Mouse (Mus musculus) heart, embryonic 11.5 days (tissue): ENCODE results near the gene Ramp2. TPM values are rescaled to one million over a fixed set of nuclear protein-coding genes. Genes with fewer than 3 reads are reported as not detected.

Source experiments
- ATAC-seq: fragments of 200-750 bp; cut with Nextera tagmentation; replicated peaks from 2 replicates; pipeline ENCODE4 v1.8.0; 2017; ENCODE audit warnings: moderate library complexity; ENCODE audit not compliant: insufficient number of reproducible peaks, low FRiP score, low TSS enrichment
- H3K27ac ChIP-seq: fragments of 300-500 bp; sonication (generic); 2 replicates; pipeline ENCODE4 v1.5.1; 2014; ENCODE audit warnings: mild to moderate bottlenecking, low read depth, low read length
- H3K27me3 ChIP-seq: fragments of 300-500 bp; sonication (generic); 2 replicates; pipeline ENCODE4 v1.6.1; 2014; ENCODE audit warnings: mild to moderate bottlenecking, low read length, mixed read lengths; ENCODE audit not compliant: control insufficient read depth, insufficient read depth
- H3K36me3 ChIP-seq: fragments of 300-500 bp; sonication (generic); 2 replicates; pipeline ENCODE4 v1.6.1; 2014; ENCODE audit warnings: mild to moderate bottlenecking, low read length, moderate library complexity, mixed read lengths; ENCODE audit not compliant: control insufficient read depth, insufficient read depth
- H3K4me1 ChIP-seq: fragments of 300-500 bp; sonication (generic); 2 replicates; pipeline ENCODE4 v1.6.1; 2014; ENCODE audit warnings: low read length; ENCODE audit not compliant: control insufficient read depth, insufficient read depth
- H3K4me2 ChIP-seq: fragments of 300-500 bp; sonication (generic); 2 replicates; pipeline ENCODE4 v1.6.1; 2014; ENCODE audit warnings: mild to moderate bottlenecking, moderate library complexity
- H3K4me3 ChIP-seq: fragments of 300-500 bp; sonication (generic); 2 replicates; pipeline ENCODE4 v1.5.1; 2014; ENCODE audit warnings: low read depth, low read length
- H3K9ac ChIP-seq: fragments of 300-500 bp; sonication (generic); 2 replicates; pipeline ENCODE4 v1.6.1; 2014; ENCODE audit warnings: mild to moderate bottlenecking, low read depth, low read length, moderate library complexity
- H3K9me3 ChIP-seq: fragments of 300-500 bp; sonication (generic); replicated peaks from 2 replicates; pipeline ENCODE4 v1.6.1; 2016; ENCODE audit warnings: low read length; ENCODE audit not compliant: control insufficient read depth
- WGBS: fragments of 180-500 bp; shearing (Covaris S2); extraction: QIAGEN DNeasy Blood & Tissue Kit; methylation state at CpG from one replicate; pipeline ENCODE4 v1.1.7; 2014; ENCODE audit not compliant: insufficient replicate concordance; 5-methylcytosine and 5-hydroxymethylcytosine counted together
- polyA plus RNA-seq: library from polyadenylated mRNA; unstranded; fragments of >200 nt; fragmentation: Nextera tagmentation; extraction: Ambion mirVana; gene quantifications from 2 replicates; pipeline ENCODE4 v1.2.1, GENCODE M21; 2014

Ramp2 gene
- polyA plus RNA-seq, 1 experiment from 2014 or later, result 232 TPM

DNA sequence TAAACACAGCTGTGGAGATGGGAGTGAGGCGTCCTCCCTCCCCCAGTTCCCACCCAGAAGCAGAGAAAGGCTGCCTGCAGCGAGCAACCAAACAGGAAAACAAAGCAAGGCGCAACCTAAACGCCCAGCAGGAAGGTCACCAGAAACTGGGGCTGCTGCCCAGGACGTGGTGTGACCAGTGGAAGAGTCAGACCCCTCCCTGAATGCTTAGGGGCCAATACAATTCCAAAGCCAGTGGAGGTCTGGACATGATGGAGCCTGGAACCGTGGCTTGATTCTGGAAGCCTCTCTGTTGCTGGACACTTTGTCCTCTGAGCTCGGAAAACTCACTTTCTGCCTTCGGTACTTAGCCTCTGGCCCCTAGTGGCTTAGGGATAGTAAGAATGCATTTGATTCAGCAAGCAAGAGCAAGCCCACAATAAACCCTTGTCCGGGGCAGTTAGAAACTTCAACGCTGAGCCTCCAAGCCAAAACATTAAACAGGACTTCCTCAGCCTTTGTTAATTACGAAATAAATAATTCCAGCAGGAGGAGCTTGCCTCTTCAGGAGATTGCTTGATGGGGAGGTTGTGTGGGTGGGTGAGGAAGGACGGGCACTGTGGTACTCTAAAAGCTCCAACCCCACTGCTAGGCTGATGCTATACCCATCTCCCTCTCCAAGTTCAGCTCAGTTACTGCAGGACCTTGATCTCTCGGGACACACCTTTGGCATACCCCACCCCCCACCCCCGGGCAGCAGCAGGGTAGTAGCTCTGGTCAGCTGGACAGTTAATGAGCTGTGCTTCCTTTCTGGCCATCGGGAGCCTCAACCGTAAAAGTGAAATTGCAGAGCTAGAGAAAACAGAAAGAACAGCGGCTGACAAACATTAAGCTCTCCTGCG lies 14.6 kb upstream of the Ramp2 start:
- no peaks in the 10 kb centered on the region for H3K36me3 ChIP-seq
- H3K4me1 ChIP-seq, result peaks cover 8% of the 10 kb centered on the region
- H3K27ac ChIP-seq, result peak overlapping the region; percentile 92
- 0 out of 2 replicates have a peak, but pooled peaks have one; percentile 27 for ATAC-seq
- 9% methylated on average over 18 of the region's 18 CpGs for WGBS
- H3K4me3 ChIP-seq, result 0 out of 2 replicates have a peak overlapping the region, but pooled peaks have one; percentile 8
- H3K4me2 ChIP-seq, result peak overlapping the region; percentile 53
- 0 out of 2 replicates have a peak, but pooled peaks cover 4% of the 10 kb centered on the region for H3K27me3 ChIP-seq
- H3K9ac ChIP-seq, result peak overlapping the region; percentile 16
- no peaks in the 10 kb centered on the region for H3K9me3 ChIP-seq

DNA sequence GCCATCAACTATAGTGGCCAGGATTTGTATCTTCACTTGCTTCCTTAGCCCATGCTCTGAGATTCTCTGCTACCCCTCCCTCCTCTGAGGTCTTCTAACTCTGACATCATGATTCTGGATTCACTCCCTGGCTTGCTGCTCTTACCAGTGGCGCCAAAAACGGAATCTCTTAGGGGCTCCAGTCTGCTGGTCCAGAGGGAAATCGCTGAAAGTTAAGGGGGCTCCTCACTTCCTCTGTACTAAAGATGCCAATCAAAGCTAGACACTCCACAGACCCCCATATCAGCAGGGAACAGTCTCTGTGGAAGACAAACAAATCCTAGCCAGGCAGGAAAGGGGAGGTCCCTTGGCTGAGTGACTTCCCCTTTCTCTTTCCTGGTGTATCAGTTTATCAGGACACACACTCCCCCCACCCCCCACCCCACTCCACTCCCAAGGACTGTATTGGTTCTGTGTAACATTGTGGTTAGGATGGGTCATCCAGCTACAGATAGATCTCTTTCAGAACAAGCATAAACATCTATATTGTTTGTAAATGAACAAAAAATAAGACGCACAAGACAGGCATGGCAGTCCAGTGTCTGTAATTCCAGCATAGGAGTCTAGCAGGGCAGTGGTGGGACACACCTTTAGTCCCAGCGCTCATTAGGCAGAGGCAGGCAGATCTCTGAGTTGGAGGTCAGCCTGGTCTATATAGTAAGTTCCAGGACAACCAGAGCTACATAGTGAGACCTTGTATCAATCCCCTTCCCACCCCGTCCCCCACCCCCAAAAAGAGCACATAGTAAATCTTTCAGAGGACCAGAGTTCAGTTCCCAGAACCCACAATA lies 13.6 kb upstream of the Ramp2 start:
- Histone ChIP-seq H3K4me3 (no peak overlapping the region), H3K4me2 (peak overlapping the region; percentile 53), H3K9ac (peak overlapping the region; percentile 16; the same call in 1 of the 2 replicates), H3K4me1 (peaks cover 8% of the 10 kb centered on the region), H3K27ac (peak overlapping the region; percentile 92), H3K36me3 (no peaks in the 10 kb centered on the region), H3K9me3 (no peaks in the 10 kb centered on the region), H3K27me3 (0 out of 2 replicates have a peak, but pooled peaks cover 4% of the 10 kb centered on the region)
- ATAC-seq, result peak; percentile 81
- 37% methylated on average over 6 of the region's 6 CpGs for WGBS

DNA sequence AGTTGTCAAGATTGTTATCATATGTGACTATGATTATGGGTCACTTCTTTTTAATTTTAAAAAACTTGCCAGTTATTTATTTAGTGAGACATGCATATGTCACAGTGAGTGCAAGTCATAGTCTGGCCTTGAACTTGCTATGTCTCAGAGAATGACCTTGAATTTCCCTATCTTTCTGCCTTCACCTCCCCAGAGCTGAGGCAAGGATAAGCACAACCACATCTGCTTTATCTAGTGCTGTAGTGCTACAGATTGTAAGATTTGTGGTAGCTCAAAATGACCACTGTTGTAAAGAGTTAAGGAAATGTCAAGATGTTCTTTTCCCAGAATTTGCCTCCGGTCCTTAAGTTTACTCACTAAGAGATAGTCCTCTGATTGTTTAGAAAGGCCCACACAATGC lies 12.6 kb upstream of the Ramp2 start:
- no peak overlapping the region for H3K9ac ChIP-seq
- no peak overlapping the region for H3K4me2 ChIP-seq
- WGBS, result 71% methylated on average over 1 of the region's 1 CpGs
- no peaks in the 10 kb centered on the region for H3K36me3 ChIP-seq
- no peak overlapping the region for H3K4me3 ChIP-seq
- no peak overlapping the region for H3K27ac ChIP-seq
- no peaks in the 10 kb centered on the region for H3K9me3 ChIP-seq
- H3K4me1 ChIP-seq, result peaks cover 8% of the 10 kb centered on the region
- ATAC-seq, result no peak
- 0 out of 2 replicates have a peak, but pooled peaks cover 4% of the 10 kb centered on the region for H3K27me3 ChIP-seq

DNA sequence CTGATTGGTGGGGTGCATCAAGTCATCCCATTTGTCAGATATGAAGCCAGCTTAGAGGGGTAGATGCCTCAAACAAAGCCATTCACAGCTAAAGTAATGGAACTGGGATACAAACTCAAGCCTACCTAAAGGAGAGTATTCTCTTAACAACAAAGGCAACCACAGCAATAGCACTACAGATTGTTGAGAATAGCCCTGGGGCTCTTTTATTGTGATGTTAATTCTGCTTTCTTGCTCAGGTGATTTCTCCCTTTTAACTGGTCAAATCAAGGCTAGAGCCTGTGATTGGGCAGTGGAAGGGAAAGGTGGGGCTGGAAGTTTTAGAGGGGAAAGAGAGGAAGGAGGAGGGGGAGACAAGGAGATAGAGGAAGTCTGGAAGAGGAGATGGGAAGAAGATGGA lies 11.7 kb upstream of the Ramp2 start:
- H3K36me3 ChIP-seq, result no peaks in the 10 kb centered on the region
- no peaks in the 10 kb centered on the region for H3K9me3 ChIP-seq

DNA sequence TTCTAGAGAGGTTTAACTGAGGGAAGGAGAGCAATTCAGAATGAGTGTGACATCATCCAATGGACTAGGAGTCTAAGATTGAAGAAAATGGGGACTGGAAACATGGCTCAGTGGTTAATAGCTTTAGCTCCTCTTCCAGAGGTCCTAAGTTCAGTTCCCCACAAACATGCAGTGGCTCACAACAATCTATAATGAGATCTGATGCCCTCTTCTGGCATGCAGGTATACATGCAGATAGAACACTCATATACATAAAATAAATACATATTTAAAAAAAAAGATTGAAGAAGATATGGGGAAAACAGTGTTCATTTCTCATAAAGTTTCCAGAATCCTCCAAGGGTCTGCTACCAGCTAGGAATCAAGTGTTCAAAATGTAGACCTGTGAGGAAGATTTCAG lies 10.4 kb upstream of the Ramp2 start:
- Histone ChIP-seq H3K4me2 (no peak overlapping the region), H3K4me3 (no peak overlapping the region), H3K4me1 (peaks cover 8% of the 10 kb centered on the region), H3K36me3 (no peaks in the 10 kb centered on the region), H3K27me3 (no peaks in the 10 kb centered on the region), H3K9me3 (no peaks in the 10 kb centered on the region), H3K9ac (no peak overlapping the region), H3K27ac (no peak overlapping the region)
- no peak for ATAC-seq

More for the DNA sequence above, 11.7 kb upstream of the Ramp2 start:
- H3K27me3 ChIP-seq, result 0 out of 2 replicates have a peak, but pooled peaks cover 4% of the 10 kb centered on the region
- H3K27ac ChIP-seq, result no peak overlapping the region
- ATAC-seq, result no peak
- peaks cover 8% of the 10 kb centered on the region for H3K4me1 ChIP-seq
- no peak overlapping the region for H3K4me3 ChIP-seq
- H3K9ac ChIP-seq, result no peak overlapping the region
- H3K4me2 ChIP-seq, result no peak overlapping the region

DNA sequence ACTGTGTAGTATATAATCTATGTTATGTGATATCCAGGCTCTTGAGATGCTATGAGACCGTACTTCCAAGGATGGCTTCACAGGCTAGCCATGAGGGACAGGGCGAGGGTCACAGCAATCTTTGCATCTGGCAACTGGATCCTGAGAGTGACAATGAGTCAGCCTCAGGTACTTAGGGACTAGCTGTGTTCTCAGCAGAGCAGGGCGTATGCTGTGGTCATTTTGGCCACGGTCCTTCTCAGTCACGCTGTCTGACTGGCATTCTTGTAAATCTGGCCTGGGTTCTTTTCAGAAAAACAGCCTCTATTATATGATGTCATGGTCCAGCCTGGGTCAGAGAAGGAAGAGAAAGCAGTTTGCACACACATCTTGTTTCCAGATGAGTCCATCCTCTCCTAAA lies 9.0 kb upstream of the Ramp2 start:
- Histone ChIP-seq H3K27me3 (no peaks in the 10 kb centered on the region), H3K4me2 (no peak overlapping the region), H3K9ac (no peak overlapping the region), H3K4me1 (peaks cover 3% of the 10 kb centered on the region; the same call in 1 of the 2 replicates), H3K4me3 (no peak overlapping the region), H3K9me3 (no peaks in the 10 kb centered on the region), H3K36me3 (no peaks in the 10 kb centered on the region), H3K27ac (no peak overlapping the region)
- no peak for ATAC-seq
- WGBS, result 92% methylated on average over 5 of the region's 5 CpGs

DNA sequence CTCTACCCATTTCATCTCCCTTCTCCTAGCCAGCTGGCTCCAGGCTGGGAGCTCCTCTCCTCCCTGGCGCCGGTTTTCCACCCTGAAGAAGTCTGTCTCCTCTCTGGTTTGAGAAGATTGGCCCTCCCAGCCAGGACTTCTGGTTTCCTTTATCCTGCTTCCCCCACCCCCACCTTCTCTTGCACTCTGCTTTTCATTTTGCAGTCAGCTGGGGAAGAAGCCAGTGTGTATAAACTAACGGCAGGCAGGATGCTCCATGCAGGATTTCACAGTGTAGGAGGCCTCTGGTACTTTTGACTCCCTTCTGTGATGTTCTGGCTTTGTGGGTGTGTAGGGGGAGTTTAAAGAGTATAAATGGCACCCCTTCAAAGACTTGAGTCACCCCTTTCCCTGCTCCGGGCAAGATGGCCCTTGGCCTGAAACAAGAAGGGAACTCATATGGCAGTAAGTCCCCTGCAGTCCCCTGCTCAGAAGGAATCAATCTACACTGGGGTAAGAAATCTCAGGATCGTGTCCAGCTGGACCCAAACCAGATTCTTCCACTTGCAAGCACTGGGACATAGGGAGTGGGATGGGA lies 7.7 kb upstream of the Ramp2 start:
- Histone ChIP-seq H3K27me3 (no peaks in the 10 kb centered on the region), H3K36me3 (no peaks in the 10 kb centered on the region), H3K4me2 (no peak overlapping the region), H3K4me1 (no peaks in the 10 kb centered on the region), H3K9ac (no peak overlapping the region), H3K4me3 (no peak overlapping the region), H3K27ac (peak overlapping the region; percentile 71), H3K9me3 (no peaks in the 10 kb centered on the region)
- 37% methylated on average over 5 of the region's 5 CpGs for WGBS
- no peak for ATAC-seq

DNA sequence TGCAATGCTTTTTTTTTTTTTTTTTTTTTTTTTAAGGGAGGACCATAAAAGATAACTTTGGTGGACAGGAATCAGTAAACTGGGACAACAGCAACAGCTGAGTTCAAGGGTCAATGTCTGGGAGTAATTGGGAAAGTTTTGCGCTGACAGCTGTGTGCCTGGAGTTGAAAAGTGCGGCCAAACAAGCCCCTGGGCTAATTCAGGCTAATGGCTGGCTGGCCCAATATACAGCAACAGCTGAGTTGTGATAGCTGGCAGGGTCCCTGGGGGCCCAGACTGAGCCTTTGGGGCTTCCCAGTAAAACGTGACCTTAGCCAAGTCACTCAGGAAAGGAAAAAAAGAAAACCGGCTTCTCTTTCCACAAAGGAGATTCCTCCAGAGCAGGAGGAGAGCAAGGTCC lies 757 bp upstream of the Ramp2 start:
- ATAC-seq, result no peak
- Histone ChIP-seq H3K4me1 (0 out of 2 replicates have a peak, but pooled peaks cover 3% of the 10 kb centered on the region), H3K4me2 (peak overlapping the region; percentile 89), H3K36me3 (no peaks in the 10 kb centered on the region), H3K27ac (peak overlapping the region; percentile 81), H3K4me3 (peak overlapping the region; percentile 62; the same call in 1 of the 2 replicates), H3K27me3 (peaks cover 36% of the 10 kb centered on the region), H3K9ac (no peak overlapping the region; the same call in 1 of the 2 replicates), H3K9me3 (no peaks in the 10 kb centered on the region)
- WGBS, result 21% methylated on average over 4 of the region's 4 CpGs
